Mouse (Mus musculus): ENCODE results near the gene Smarcb1. TPM values are rescaled to one million over a fixed set of nuclear protein-coding genes. Genes with fewer than 3 reads are reported as not detected.

The Smarcb1 gene
- polyA plus RNA-seq (2014; fragmentation: Nextera tagmentation; extraction: Ambion mirVana), result 260 and 263 TPM in 2 replicates

GRCm38 (mm10) chr10:75921026-75921725 lies at the start of gene Smarcb1:
Gene Smarcb1 (minus strand): TSS chr10:75921617.
- H3K9me3 ChIP-seq (ENCODE audit: control insufficient read depth, low read length), result no peaks in the 10 kb centered on the region
- peak within 1 kb of the TSS; percentile 73 for H3K4me2 ChIP-seq (ENCODE audit: low read depth, severe bottlenecking)
- no peaks in the 10 kb centered on the region; the same call in 1 of the 2 replicates for H3K36me3 ChIP-seq (ENCODE audit: control insufficient read depth, insufficient read depth, low read length)
- peak within 1 kb of the TSS; percentile 89 for H3K9ac ChIP-seq (ENCODE audit: low read length)
- ATAC-seq (ENCODE audit: insufficient number of reproducible peaks, low FRiP score, low TSS enrichment, low read depth) (peak; percentile 83), DNase-seq (ENCODE audit: low spot score) (peak; percentile 95)
- WGBS, result under 1% methylated on average over 75 of the region's 76 CpGs
- peak within 1 kb of the TSS; percentile 66 for H3K4me3 ChIP-seq (ENCODE audit: low read depth, low read length)
- H3K27me3 ChIP-seq (ENCODE audit: control insufficient read depth, insufficient read depth, low read length), result no peaks in the 10 kb centered on the region
- H3K27ac ChIP-seq (replicated peaks; ENCODE audit: low read depth, low read length), result peak within 1 kb of the TSS; percentile 84
- peaks cover 12% of the 10 kb centered on the region for H3K4me1 ChIP-seq (ENCODE audit: control insufficient read depth, insufficient read depth, low read length)

GRCm38 (mm10) chr10:75954381-75954811 lies 33.0 kb upstream of the Smarcb1 start, which contains the start of gene Gm5134:
Gene Gm5134 (plus strand): TSS chr10:75954514.
- DNase-seq (ENCODE audit: low spot score) (no peak), ATAC-seq (ENCODE audit: insufficient number of reproducible peaks, low FRiP score, low TSS enrichment, low read depth) (0 out of 2 replicates have a peak, but pooled peaks have one; percentile 31)
- Histone ChIP-seq H3K4me1 (ENCODE audit: control insufficient read depth, insufficient read depth, low read length) (peaks cover 3% of the 10 kb centered on the region; the same call in 1 of the 2 replicates), H3K9me3 (ENCODE audit: control insufficient read depth, low read length) (no peaks in the 10 kb centered on the region), H3K4me3 (ENCODE audit: low read depth, low read length) (no peak within 1 kb of the TSS), H3K4me2 (ENCODE audit: low read depth, severe bottlenecking) (peak within 1 kb of the TSS; percentile 22), H3K27me3 (ENCODE audit: control insufficient read depth, insufficient read depth, low read length) (no peaks in the 10 kb centered on the region), H3K9ac (ENCODE audit: low read length) (no peak within 1 kb of the TSS; the same call in 1 of the 2 replicates), H3K36me3 (ENCODE audit: control insufficient read depth, insufficient read depth, low read length) (no peaks in the 10 kb centered on the region), H3K27ac (replicated peaks; ENCODE audit: low read depth, low read length) (no peak within 1 kb of the TSS)
- 23% methylated on average over 20 of the region's 20 CpGs for WGBS

DNA sequence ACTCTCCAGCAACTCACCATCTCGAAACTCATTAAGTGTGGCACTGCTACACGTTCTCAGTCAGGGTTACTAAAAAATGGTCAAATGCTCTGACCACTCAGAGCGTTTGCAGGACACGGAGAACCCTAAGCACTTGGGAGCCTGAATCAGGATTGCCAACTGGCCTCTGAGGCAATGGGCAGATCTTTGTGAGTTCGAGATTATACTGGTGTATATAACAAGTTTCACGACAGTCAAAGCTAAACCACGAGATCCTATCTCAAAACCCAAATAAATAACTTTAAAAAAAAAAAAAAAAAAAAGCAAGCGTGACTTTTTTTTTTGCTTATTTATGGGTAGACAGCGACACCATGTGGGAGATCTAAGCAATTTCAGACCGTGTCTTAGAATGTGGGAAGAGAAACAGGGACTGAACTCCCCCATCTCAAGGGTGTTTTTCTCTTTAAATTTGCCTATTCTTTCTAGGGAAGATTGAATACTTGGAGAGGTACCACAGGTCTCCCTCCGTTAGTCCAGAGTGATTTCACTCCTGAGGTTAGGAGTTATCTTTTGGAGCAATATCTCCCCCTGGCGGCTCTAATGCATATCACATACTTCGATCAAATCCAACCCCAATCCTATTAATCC lies 30.1 kb upstream of the Smarcb1 start:
- H3K4me2 ChIP-seq (ENCODE audit: low read depth, severe bottlenecking), result peak overlapping the region; percentile 76
- H3K4me1 ChIP-seq (ENCODE audit: control insufficient read depth, insufficient read depth, low read length), result peaks cover 3% of the 10 kb centered on the region; the same call in 1 of the 2 replicates
- no peaks in the 10 kb centered on the region for H3K9me3 ChIP-seq (ENCODE audit: control insufficient read depth, low read length)
- peak; percentile 66 for DNase-seq (ENCODE audit: low spot score)
- ATAC-seq (ENCODE audit: insufficient number of reproducible peaks, low FRiP score, low TSS enrichment, low read depth), result 0 out of 2 replicates have a peak, but pooled peaks have one; percentile 24
- H3K36me3 ChIP-seq (ENCODE audit: control insufficient read depth, insufficient read depth, low read length), result no peaks in the 10 kb centered on the region
- H3K9ac ChIP-seq (ENCODE audit: low read length), result no peak overlapping the region
- no peaks in the 10 kb centered on the region for H3K27me3 ChIP-seq (ENCODE audit: control insufficient read depth, insufficient read depth, low read length)
- WGBS, result 5% methylated on average over 13 of the region's 13 CpGs
- H3K4me3 ChIP-seq (ENCODE audit: low read depth, low read length), result peak overlapping the region; percentile 40
- H3K27ac ChIP-seq (replicated peaks; ENCODE audit: low read depth, low read length), result no peak overlapping the region

DNA sequence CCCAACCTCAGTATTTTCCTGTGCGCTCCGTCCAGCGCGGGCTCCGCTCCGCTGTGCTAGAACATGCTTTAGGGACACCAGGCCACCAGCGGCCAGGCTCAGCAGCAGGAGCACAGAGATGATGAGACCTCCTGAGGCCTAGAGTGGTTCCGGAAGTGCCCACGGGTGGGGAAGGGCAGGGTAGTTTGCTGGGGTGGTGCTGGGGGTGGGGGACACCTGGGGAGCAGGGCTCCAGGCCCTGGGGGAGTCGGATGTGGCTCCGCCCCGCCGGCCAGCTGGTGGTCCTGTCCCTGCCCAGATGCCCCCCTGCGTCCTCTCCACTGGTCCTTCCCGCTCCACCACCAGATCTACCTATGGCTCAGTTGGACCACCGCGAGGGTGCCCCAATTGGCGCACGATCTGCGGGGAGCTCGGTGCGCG lies 29.4 kb upstream of the Smarcb1 start:
- DNase-seq (ENCODE audit: low spot score) (peak; percentile 64), ATAC-seq (ENCODE audit: insufficient number of reproducible peaks, low FRiP score, low TSS enrichment, low read depth) (0 out of 2 replicates have a peak, but pooled peaks have one; percentile 27)
- Histone ChIP-seq H3K4me2 (ENCODE audit: low read depth, severe bottlenecking) (peak overlapping the region; percentile 76), H3K4me1 (ENCODE audit: control insufficient read depth, insufficient read depth, low read length) (peaks cover 3% of the 10 kb centered on the region; the same call in 1 of the 2 replicates), H3K36me3 (ENCODE audit: control insufficient read depth, insufficient read depth, low read length) (no peaks in the 10 kb centered on the region), H3K4me3 (ENCODE audit: low read depth, low read length) (peak overlapping the region; percentile 40), H3K9ac (ENCODE audit: low read length) (peak overlapping the region; percentile 54), H3K27me3 (ENCODE audit: control insufficient read depth, insufficient read depth, low read length) (no peaks in the 10 kb centered on the region), H3K9me3 (ENCODE audit: control insufficient read depth, low read length) (no peaks in the 10 kb centered on the region), H3K27ac (replicated peaks; ENCODE audit: low read depth, low read length) (no peak overlapping the region)
- 1% methylated on average over 22 of the region's 23 CpGs for WGBS

DNA sequence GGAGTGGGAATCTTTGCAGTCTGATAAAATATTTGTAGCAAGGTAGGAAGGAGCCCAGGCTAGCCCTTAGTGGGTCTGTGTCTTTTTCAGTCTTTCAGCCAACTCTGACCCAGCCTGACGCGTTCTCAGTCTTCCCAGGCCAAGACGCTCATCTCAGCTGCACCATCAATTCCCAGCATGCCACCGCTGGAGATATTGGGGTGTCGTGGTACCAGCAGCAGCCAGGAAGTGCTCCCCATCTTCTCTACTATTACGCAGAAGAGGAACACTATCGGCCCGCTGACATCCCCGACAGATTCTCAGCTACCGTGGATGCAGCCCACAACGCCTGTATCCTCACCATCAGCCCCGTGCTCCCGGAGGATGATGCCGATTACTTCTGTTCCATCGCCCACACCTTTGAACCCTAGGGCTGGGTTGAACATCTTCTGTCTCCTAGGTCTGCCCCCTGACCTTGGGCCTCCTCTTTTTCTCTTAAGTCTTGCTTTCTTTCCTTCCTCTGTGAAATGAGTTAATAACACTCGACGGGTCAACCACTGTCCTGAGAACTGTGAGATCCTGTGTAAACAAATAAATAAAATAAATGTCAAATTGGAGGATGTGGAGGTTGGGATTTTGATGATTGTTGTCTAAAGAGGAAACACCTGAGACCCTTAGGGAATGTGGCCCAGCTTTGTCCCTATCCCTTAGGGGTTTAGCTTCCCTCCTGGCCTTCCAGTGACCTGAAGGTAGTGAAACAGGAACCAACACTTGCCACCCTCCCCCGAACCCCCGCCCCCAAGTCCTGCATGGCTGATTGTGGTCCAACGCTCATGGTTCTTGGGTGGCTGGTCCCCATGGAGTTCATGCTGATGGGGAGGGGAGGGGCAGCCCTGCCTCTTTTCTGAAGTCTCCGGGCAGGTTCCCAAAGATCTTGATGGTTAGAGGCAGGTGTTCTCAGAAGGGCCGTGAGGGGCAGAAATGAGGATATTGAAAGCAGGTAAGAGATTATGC lies 27.9 kb upstream of the Smarcb1 start:
- no peaks in the 10 kb centered on the region for H3K27me3 ChIP-seq (ENCODE audit: control insufficient read depth, insufficient read depth, low read length)
- H3K9me3 ChIP-seq (ENCODE audit: control insufficient read depth, low read length), result no peaks in the 10 kb centered on the region
- no peak overlapping the region for H3K4me2 ChIP-seq (ENCODE audit: low read depth, severe bottlenecking)
- ATAC-seq (ENCODE audit: insufficient number of reproducible peaks, low FRiP score, low TSS enrichment, low read depth) (no peak), DNase-seq (ENCODE audit: low spot score) (no peak)
- H3K27ac ChIP-seq (replicated peaks; ENCODE audit: low read depth, low read length), result no peak overlapping the region
- H3K9ac ChIP-seq (ENCODE audit: low read length), result no peak overlapping the region
- no peak overlapping the region for H3K4me3 ChIP-seq (ENCODE audit: low read depth, low read length)
- H3K4me1 ChIP-seq (ENCODE audit: control insufficient read depth, insufficient read depth, low read length), result peaks cover 3% of the 10 kb centered on the region; the same call in 1 of the 2 replicates
- WGBS, result 75% methylated on average over 22 of the region's 22 CpGs
- no peaks in the 10 kb centered on the region for H3K36me3 ChIP-seq (ENCODE audit: control insufficient read depth, insufficient read depth, low read length)

GRCm38 (mm10) chr10:75948079-75948478 lies 26.7 kb upstream of the Smarcb1 start:
- DNase-seq (ENCODE audit: low spot score), result no peak
- H3K27ac ChIP-seq (replicated peaks; ENCODE audit: low read depth, low read length), result no peak overlapping the region
- H3K27me3 ChIP-seq (ENCODE audit: control insufficient read depth, insufficient read depth, low read length), result no peaks in the 10 kb centered on the region
- no peak for ATAC-seq (ENCODE audit: insufficient number of reproducible peaks, low FRiP score, low TSS enrichment, low read depth)
- no peak overlapping the region for H3K4me3 ChIP-seq (ENCODE audit: low read depth, low read length)
- H3K9ac ChIP-seq (ENCODE audit: low read length), result no peak overlapping the region
- H3K9me3 ChIP-seq (ENCODE audit: control insufficient read depth, low read length), result no peaks in the 10 kb centered on the region
- no peaks in the 10 kb centered on the region for H3K36me3 ChIP-seq (ENCODE audit: control insufficient read depth, insufficient read depth, low read length)
- H3K4me1 ChIP-seq (ENCODE audit: control insufficient read depth, insufficient read depth, low read length), result peaks cover 3% of the 10 kb centered on the region; the same call in 1 of the 2 replicates
- no peak overlapping the region for H3K4me2 ChIP-seq (ENCODE audit: low read depth, severe bottlenecking)
- WGBS, result 85% methylated on average over 5 of the region's 5 CpGs

- WGBS, result 82% methylated on average over 7 of the region's 7 CpGs
- no peak overlapping the region for H3K4me2 ChIP-seq (ENCODE audit: low read depth, severe bottlenecking)
These were observed 24.5 kb upstream of the Smarcb1 start for GRCm38 (mm10) chr10:75945896-75946295.

More at GRCm38 (mm10) chr10:75945896-75946295, 24.5 kb upstream of the Smarcb1 start:
- no peak overlapping the region for H3K9ac ChIP-seq (ENCODE audit: low read length)
- ATAC-seq (ENCODE audit: insufficient number of reproducible peaks, low FRiP score, low TSS enrichment, low read depth) (no peak), DNase-seq (ENCODE audit: low spot score) (no peak)
- no peak overlapping the region for H3K27ac ChIP-seq (replicated peaks; ENCODE audit: low read depth, low read length)
- H3K9me3 ChIP-seq (ENCODE audit: control insufficient read depth, low read length), result no peaks in the 10 kb centered on the region
- H3K4me1 ChIP-seq (ENCODE audit: control insufficient read depth, insufficient read depth, low read length), result peaks cover 3% of the 10 kb centered on the region; the same call in 1 of the 2 replicates
- H3K27me3 ChIP-seq (ENCODE audit: control insufficient read depth, insufficient read depth, low read length), result no peaks in the 10 kb centered on the region
- H3K4me3 ChIP-seq (ENCODE audit: low read depth, low read length), result no peak overlapping the region
- H3K36me3 ChIP-seq (ENCODE audit: control insufficient read depth, insufficient read depth, low read length), result no peaks in the 10 kb centered on the region
